Mouse (Mus musculus) ES-E14 (cell line): ENCODE measurements around the gene Sgca. TPM values are rescaled to one million over a fixed set of nuclear protein-coding genes. Genes with fewer than 3 reads are reported as not detected.

Source experiments
- DNase-seq: peaks from one replicate; pipeline ENCODE4 v3.0.0-alpha.2; 2013; ENCODE audit warnings: low read depth, low spot score
- H3K27ac ChIP-seq: 2 replicates; pipeline ENCODE4 v1.5.1; 2012; ENCODE audit warnings: low read depth, mild to moderate bottlenecking, low read length, moderate library complexity, mixed read lengths; ENCODE audit not compliant: poor library complexity, insufficient read depth, severe bottlenecking
- H3K36me3 ChIP-seq: 2 replicates; pipeline ENCODE4 v1.6.1; 2012; ENCODE audit warnings: mild to moderate bottlenecking, low read length, moderate library complexity, mixed read lengths; ENCODE audit not compliant: control insufficient read depth, poor library complexity, insufficient read depth, severe bottlenecking
- H3K4me1 ChIP-seq, 2 experiments: fragments of 150-350 bp in 1 of 2; sonication (generic) in 1 of 2; 2 replicates each; pipeline ENCODE4 v1.6.1; 2012; ENCODE audit warnings: low read length in 2 of 2, mild to moderate bottlenecking in 1 of 2, mixed read lengths in 1 of 2; ENCODE audit not compliant: control insufficient read depth in 2 of 2, insufficient read depth in 2 of 2, poor library complexity in 1 of 2
- H3K4me3 ChIP-seq, 2 experiments: fragments of 150-350 bp in 1 of 2; sonication (generic) in 1 of 2; 2 replicates each; pipeline ENCODE4 v1.5.1; 2012; ENCODE audit warnings: low read length in 2 of 2, low read depth in 1 of 2, mild to moderate bottlenecking in 1 of 2, mixed read lengths in 1 of 2; ENCODE audit not compliant: insufficient read depth in 1 of 2, poor library complexity in 1 of 2, severe bottlenecking in 1 of 2
- H3K9ac ChIP-seq: 2 replicates; pipeline ENCODE4 v1.6.1; 2012; ENCODE audit warnings: low read depth, mild to moderate bottlenecking, low read length, mixed read lengths; ENCODE audit not compliant: poor library complexity, insufficient read depth, severe bottlenecking
- H3K9me3 ChIP-seq: fragments of 150-350 bp; sonication (generic); 2 replicates; pipeline ENCODE4 v1.6.1; 2012; ENCODE audit warnings: low read depth, mild to moderate bottlenecking, low read length; ENCODE audit not compliant: control insufficient read depth, insufficient read depth
- CHD2 ChIP-seq: IDR thresholded peaks from 2 replicates; pipeline ENCODE4 v1.6.1; 2014; ENCODE audit warnings: mild to moderate bottlenecking, low read depth, low read length, inconsistent platforms
- HCFC1 ChIP-seq: IDR thresholded peaks from 2 replicates; pipeline ENCODE4 v1.6.1; 2012; ENCODE audit warnings: low read length, inconsistent platforms, borderline replicate concordance; ENCODE audit not compliant: insufficient read depth
- MAFK ChIP-seq: IDR thresholded peaks from 2 replicates; pipeline ENCODE4 v1.6.1; 2014; ENCODE audit warnings: mild to moderate bottlenecking, low read depth, low read length, inconsistent platforms; ENCODE audit not compliant: insufficient read depth
- ZC3H11A ChIP-seq: IDR thresholded peaks from 2 replicates; pipeline ENCODE4 v1.6.1; 2012; ENCODE audit warnings: low read depth, mild to moderate bottlenecking, inconsistent platforms, low read length, borderline replicate concordance
- ZNF384 ChIP-seq: IDR thresholded peaks from 2 replicates; pipeline ENCODE4 v1.6.1; 2012; ENCODE audit warnings: low read depth, low read length, inconsistent platforms
- in situ Hi-C, 2 experiments: fragments of 600-800 bp; cut with MboI; formaldehyde crosslinking; loops; one replicate each; pipeline ENCODE4 v1.15.1; 2025; ENCODE audit warnings: low sequenced_read_pairs in 2 of 2, inconsistent platforms in 1 of 2; ENCODE audit not compliant: unreplicated experiment in 2 of 2
- total RNA-seq: library from RNA; depleted of rRNA; stranded (reverse); fragments of 300-350 nt; gene quantifications from 2 replicates; pipeline ENCODE4 v1.2.3, GENCODE M21; 2012

Sgca gene
- total RNA-seq, 1 experiment, result not detected

DNA sequence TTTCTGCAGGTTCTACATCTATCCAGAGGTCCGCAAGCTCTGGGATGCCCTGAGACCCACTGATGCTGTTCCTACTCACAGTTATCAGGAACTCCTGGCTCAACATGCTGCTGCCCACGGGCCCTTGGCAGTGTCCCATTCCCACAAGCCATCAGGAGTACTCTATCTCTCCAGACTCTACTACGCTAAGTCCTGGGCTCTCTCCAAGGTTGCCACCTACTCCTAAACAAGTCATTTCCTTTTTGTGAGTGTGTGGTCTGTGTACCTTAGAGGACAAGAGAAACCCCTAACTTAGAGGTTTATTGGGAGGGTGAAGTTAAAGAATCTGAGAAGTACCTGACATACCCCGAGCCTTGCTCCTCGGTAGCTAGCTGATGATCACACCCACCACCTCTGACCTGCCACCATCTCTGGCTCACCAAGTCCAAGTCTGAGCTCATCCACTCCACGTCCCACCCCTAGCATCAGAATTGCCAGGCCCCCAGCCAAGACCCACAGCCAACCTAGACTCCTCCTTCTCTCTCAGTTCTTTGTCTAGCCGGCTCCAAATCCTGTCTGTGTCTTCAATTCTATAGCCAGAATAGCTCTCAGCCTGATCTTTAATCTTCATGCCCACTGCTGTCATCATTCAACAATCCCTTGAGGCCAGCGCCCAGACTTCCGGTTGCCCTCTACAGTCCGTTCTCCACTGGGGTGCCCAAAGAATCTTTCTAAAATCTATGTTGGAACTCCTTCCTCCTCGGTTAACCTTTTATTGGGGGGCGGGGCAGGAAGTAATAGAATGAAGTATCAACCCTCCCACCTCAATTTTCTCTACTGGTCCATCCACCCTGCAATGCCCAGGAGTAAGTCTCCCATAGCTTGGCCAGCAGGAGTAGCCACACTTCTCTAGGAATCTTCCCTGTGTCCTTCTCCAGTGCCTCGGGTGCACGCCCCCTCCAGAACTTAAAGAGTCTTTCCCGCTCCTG lies 32.8 kb upstream of the Sgca start:
- DNase-seq, result no peak

DNA sequence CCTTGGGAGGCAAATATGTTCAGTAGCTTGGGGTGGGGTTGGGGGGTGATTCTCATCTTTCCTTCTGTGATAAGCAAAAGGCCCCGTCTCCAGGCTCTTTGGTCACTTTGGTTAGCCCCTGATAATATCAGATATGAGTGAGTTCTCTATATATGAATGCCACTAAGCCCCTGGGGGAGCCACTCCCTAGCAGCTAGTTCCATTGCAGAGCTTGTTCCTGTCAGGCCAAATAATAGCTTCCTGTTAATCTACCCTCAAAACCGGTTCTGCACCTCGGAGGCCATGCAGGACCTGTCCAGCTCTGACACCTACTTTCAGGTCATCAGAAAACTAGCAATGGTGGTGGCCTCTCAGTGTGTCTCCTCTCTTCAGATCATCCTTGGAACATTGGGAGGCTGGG lies 31.3 kb upstream of the Sgca start:
- no peaks in the 10 kb centered on the region for H3K9me3 ChIP-seq
- in situ Hi-C loops, result no loop called here
- TF ChIP-seq MAFK, result no peak
- no peak overlapping the region for H3K4me3 ChIP-seq
- DNase-seq, result no peak
- no peak overlapping the region for H3K9ac ChIP-seq
- H3K36me3 ChIP-seq, result peaks cover 12% of the 10 kb centered on the region; the same call in 1 of the 2 replicates
- H3K27ac ChIP-seq, result no peak overlapping the region
- H3K4me1 ChIP-seq, result peaks cover 2 to 10% of the 10 kb centered on the region in 2 experiments; a peak in 2 of 4 replicates

More for the DNA sequence above, 32.8 kb upstream of the Sgca start:
- H3K27ac ChIP-seq, result no peak overlapping the region
- peak overlapping the region; percentile 47; the same call in 1 of the 2 replicates for H3K9ac ChIP-seq
- H3K36me3 ChIP-seq, result peaks cover 6% of the 10 kb centered on the region; the same call in 1 of the 2 replicates
- in situ Hi-C loops, result no loop called here
- no peak for TF ChIP-seq ZNF384
- TF ChIP-seq CHD2, result no peak
- TF ChIP-seq MAFK, result no peak
- no peak for TF ChIP-seq ZC3H11A
- TF ChIP-seq HCFC1, result no peak
- H3K4me3 ChIP-seq, result peak overlapping the region; percentile 61 to 64
- no peaks in the 10 kb centered on the region for H3K9me3 ChIP-seq
- H3K4me1 ChIP-seq, result peaks cover 2 to 10% of the 10 kb centered on the region in 2 experiments; a peak in 2 of 4 replicates

- Histone ChIP-seq H3K4me3 (peak overlapping the region in 1 of 2 experiments; percentile 31; a peak in 1 of 4 replicates), H3K9ac (no peak overlapping the region), H3K9me3 (no peaks in the 10 kb centered on the region), H3K27ac (no peak overlapping the region), H3K4me1 (peaks cover 2 to 10% of the 10 kb centered on the region in 2 experiments; a peak in 2 of 4 replicates), H3K36me3 (peaks cover 18% of the 10 kb centered on the region)
- DNase-seq, result no peak
- in situ Hi-C loops, result no loop called here
- no peak for TF ChIP-seq MAFK
- no peak for TF ChIP-seq HCFC1
- no peak for TF ChIP-seq CHD2
- no peak for TF ChIP-seq ZC3H11A
- TF ChIP-seq ZNF384, result no peak
Observed at GRCm38 (mm10) chr11:95006525-95007219, 30.5 kb upstream of the Sgca start.

DNA sequence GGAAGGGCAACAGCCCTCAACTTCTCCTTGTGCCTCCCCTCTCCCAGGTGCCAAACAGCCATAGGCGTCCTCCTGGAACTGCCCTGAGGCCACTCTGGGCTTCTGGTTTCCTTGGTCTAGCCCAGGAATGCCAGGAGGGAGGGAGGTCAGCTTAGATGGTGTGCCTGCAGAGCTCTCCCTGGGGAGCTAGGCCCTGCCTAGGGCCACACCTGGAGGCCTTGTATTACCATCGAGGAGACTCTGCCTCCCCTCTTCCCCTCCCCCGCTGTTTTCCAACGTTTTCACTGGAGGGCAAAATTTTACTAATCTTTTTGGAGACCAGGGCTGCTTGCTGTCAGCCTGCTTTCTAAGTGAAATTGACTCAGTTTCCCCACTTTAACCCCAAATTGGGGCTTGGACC lies 29.9 kb upstream of the Sgca start:
- Histone ChIP-seq H3K9ac (no peak overlapping the region), H3K36me3 (peaks cover 23% of the 10 kb centered on the region), H3K4me1 (peaks cover 2 to 10% of the 10 kb centered on the region in 2 experiments; a peak in 2 of 4 replicates), H3K4me3 (no peak overlapping the region), H3K9me3 (no peaks in the 10 kb centered on the region), H3K27ac (no peak overlapping the region)
- no peak for DNase-seq
- in situ Hi-C loops, result no loop called here
- TF ChIP-seq CHD2 (no peak), HCFC1 (no peak), ZNF384 (no peak), ZC3H11A (no peak), MAFK (no peak)
